Mouse (Mus musculus) myocyte (in vitro differentiated cells): ENCODE measurements around the gene Mrrf.

ENCODE experiments used
- E2F4 ChIP-seq: IDR thresholded peaks from one replicate; pipeline ENCODE4 v1.6.1; 2011; ENCODE audit warnings: mild to moderate bottlenecking, control low read depth, moderate library complexity; ENCODE audit not compliant: insufficient read depth
- MAX ChIP-seq: IDR thresholded peaks from one replicate; pipeline ENCODE4 v1.6.1; 2011; ENCODE audit warnings: low read depth, mild to moderate bottlenecking, control low read depth
- MYOD1 ChIP-seq, 3 experiments: IDR thresholded peaks; one replicate each; pipeline ENCODE4 v1.6.1; 2011; ENCODE audit warnings: control low read depth in 2 of 3, low read depth in 2 of 3, mild to moderate bottlenecking in 2 of 3, moderate library complexity in 1 of 3; ENCODE audit not compliant: insufficient read length in 2 of 3, control insufficient read depth in 1 of 3
- MYOG ChIP-seq, 3 experiments: IDR thresholded peaks; one replicate each; pipeline ENCODE4 v1.6.1; 2011; ENCODE audit warnings: control low read depth in 2 of 3, low read depth in 2 of 3, mild to moderate bottlenecking in 2 of 3; ENCODE audit not compliant: insufficient read length in 2 of 3, control insufficient read depth in 1 of 3, insufficient read depth in 1 of 3
- POLR2A ChIP-seq: IDR thresholded peaks from one replicate; pipeline ENCODE4 v1.6.1; 2011; ENCODE audit warnings: low read depth, mild to moderate bottlenecking, control low read depth, moderate library complexity; ENCODE audit not compliant: insufficient read length
- REST ChIP-seq: IDR thresholded peaks from one replicate; pipeline ENCODE4 v1.6.1; 2011; ENCODE audit warnings: mild to moderate bottlenecking, control low read depth, moderate library complexity; ENCODE audit not compliant: insufficient read depth, insufficient read length
- USF1 ChIP-seq: IDR thresholded peaks from one replicate; pipeline ENCODE4 v1.6.1; 2011; ENCODE audit warnings: low read depth, mild to moderate bottlenecking, control low read depth, moderate library complexity

- TF ChIP-seq MAX = no peak
- no peak for TF ChIP-seq E2F4
- TF ChIP-seq MYOG (IDR thresholded peaks at IDR 0.05; ENCODE audit: control insufficient read depth in 1 of 3, insufficient read depth in 1 of 3, insufficient read length in 2 of 3, low read depth in 2 of 3) = no peak
- TF ChIP-seq MYOD1 (IDR thresholded peaks at IDR 0.05; ENCODE audit: control insufficient read depth in 1 of 3, insufficient read length in 2 of 3, low read depth in 2 of 3) = no peak
- TF ChIP-seq REST = no peak
- no peak for TF ChIP-seq POLR2A
- TF ChIP-seq USF1 = no peak
Observed at GRCm38 (mm10) chr2:36213108-36213507, 76.9 kb downstream of the Mrrf start.
